Mouse (Mus musculus) B cell, adult 62 days (primary cell): ENCODE data around the gene Cyp4a29. TPM values are rescaled to one million over a fixed set of nuclear protein-coding genes. Genes with fewer than 3 reads are reported as not detected.

Source experiments
- total RNA-seq: library from RNA; stranded (reverse); gene quantifications from 4 replicates; pipeline ENCODE4 v1.2.4, GENCODE M21; 2023

Gene Cyp4a29
- total RNA-seq: not detected in 4 replicates

DNA sequence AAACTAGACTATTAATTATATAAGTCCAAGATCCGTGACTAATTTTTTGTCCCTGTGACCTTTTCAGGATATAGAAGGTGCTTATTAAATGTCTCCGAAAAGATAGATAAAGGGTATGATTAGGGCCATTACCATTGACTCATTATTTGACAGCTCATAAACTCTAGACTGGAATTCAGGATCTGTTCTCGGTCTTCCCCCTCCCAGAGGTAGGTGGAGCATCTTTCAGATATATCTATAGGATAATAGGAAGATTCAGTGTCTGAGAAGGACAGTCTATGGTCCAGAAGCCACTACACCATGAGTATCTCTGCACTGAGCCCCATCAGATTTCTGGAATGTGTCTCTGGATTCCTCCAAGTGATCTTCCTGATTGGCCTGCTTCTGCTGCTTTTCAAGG, at the start of gene Cyp4a29:
Cyp4a29 (plus strand) TSS at position 301 of the 400 bp plus-strand sequence.

GRCm38 (mm10) chr4:115298746-115299145, 56.9 kb downstream of the Cyp4a29 start, which contains the start of gene Cyp4a12a:
Gene Cyp4a12a (plus strand): TSS chr4:115299046.

Other genes starting within 250 kb of the Cyp4a29 start
- 0.36 to 0.86 TPM (median 0.57 TPM) in 4 replicates for gene Stil, start 241.9 kb upstream of the Cyp4a29 start, total RNA-seq
- 0.18 to 0.26 TPM (median 0.25 TPM) in 3 of 4 replicates, not detected in the other for gene Tal1, start 185.7 kb upstream of the Cyp4a29 start, total RNA-seq
- gene Pdzk1ip1, start 153.4 kb upstream of the Cyp4a29 start, total RNA-seq: not detected in 4 replicates
- not detected in 4 replicates for gene Cyp4x1, start 107.8 kb upstream of the Cyp4a29 start, total RNA-seq
- gene Cyp4a12a, start 57.0 kb downstream of the Cyp4a29 start, total RNA-seq: not detected in 4 replicates
- gene Cyp4a12b, start 169.5 kb downstream of the Cyp4a29 start, total RNA-seq: not detected in 4 replicates
- not detected in 4 replicates for gene Cyp4a30b, start 210.5 kb downstream of the Cyp4a29 start, total RNA-seq